Comparison of ENCODE assay signal across 11 mouse cellular contexts in the genomic region with DNA sequence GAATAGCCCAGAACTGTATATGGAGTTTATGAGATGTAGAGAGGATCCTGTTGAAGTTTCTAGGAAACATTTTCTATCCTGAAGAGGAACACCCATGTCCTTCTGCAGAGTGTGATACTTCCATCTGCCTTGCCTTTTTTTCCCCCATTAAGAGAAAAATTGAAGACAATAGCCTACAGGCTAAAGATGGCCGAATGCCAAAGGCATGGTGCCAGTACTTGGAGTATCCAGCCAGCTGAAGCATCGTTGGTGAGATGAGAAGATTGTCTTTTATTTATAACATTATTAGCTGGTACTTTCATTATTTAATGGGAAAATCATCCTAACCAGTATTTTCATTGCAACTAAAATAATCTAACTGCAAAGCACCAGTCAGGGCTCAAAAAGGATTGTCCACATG.
DNase-seq lines count a peak whose midpoint lies in the region; ATAC-seq and TF ChIP-seq lines count a peak whose summit lies in the region.
"Had no signal": no experiment of that assay in that cellular context is flagged by ENCODE, and none has a peak within 500 bp of the region (broad histone marks: within the 10 kb centered on the region; RNA-seq: fewer than 3 reads in every experiment).

No protein-coding gene starts in this region.

- H3K4me3 ChIP-seq in hindbrain, postnatal 0 days (ENCODE audit: low read length): no peak overlapping the region
- H3K4me3 ChIP-seq in hindbrain, embryonic 10.5 days: no peak overlapping the region
- H3K4me3 ChIP-seq: liver, embryonic 13.5 days had no signal

- no peak overlapping the region for H3K4me2 ChIP-seq in hindbrain, postnatal 0 days (ENCODE audit: low read depth, low read length)
- H3K4me2 ChIP-seq: liver, embryonic 13.5 days had no signal

- no peak for TF ChIP-seq CTCF in hindbrain, postnatal 0 days (IDR thresholded peaks at IDR 0.05; ENCODE audit: low read depth)

- 37% methylated on average over 2 of the region's 2 CpGs for WGBS in hindbrain, postnatal 0 days
- WGBS in hindbrain, embryonic 10.5 days: 86% methylated on average over 2 of the region's 2 CpGs

- H3K27me3 ChIP-seq in hindbrain, postnatal 0 days (ENCODE audit: insufficient read depth, low read length): no peaks in the 10 kb centered on the region
- no peaks in the 10 kb centered on the region for H3K27me3 ChIP-seq in hindbrain, embryonic 10.5 days (ENCODE audit: insufficient read depth, poor library complexity, severe bottlenecking)
- H3K27me3 ChIP-seq: liver, embryonic 13.5 days had no signal

- no peak for ATAC-seq in hindbrain, postnatal 0 days

- DNase-seq in adrenal gland, postnatal 14 days: peak; percentile 8
- no peak for DNase-seq in adrenal gland, adult 8-10 months
- DNase-seq in hindbrain, postnatal 0 days (ENCODE audit: low spot score): peak; percentile 61
- DNase-seq in hindbrain, embryonic 10.5 days (ENCODE audit: low spot score): no peak
- DNase-seq in ovary, postnatal 36 days (ENCODE audit: low spot score): peak; percentile 5
- DNase-seq in ovary, postnatal 10 days (ENCODE audit: low spot score): no peak
- peak; percentile 16 for DNase-seq in right cerebral cortex, postnatal 14 days
- DNase-seq in embryo, embryonic 10.5 days (ENCODE audit: low spot score): no peak
- DNase-seq: gastrocnemius, postnatal 25 days; liver, embryonic 13.5 days; thymus, postnatal 25 days had no signal

- H3K36me3 ChIP-seq in hindbrain, postnatal 0 days (ENCODE audit: insufficient read depth, low read length): no peaks in the 10 kb centered on the region
- H3K36me3 ChIP-seq in hindbrain, embryonic 10.5 days: no peaks in the 10 kb centered on the region
- H3K36me3 ChIP-seq: liver, embryonic 13.5 days had no signal

- no peak overlapping the region for H3K27ac ChIP-seq in hindbrain, postnatal 0 days
- no peak overlapping the region for H3K27ac ChIP-seq in hindbrain, embryonic 10.5 days
- H3K27ac ChIP-seq: liver, embryonic 13.5 days had no signal

- no peaks in the 10 kb centered on the region for H3K9me3 ChIP-seq in hindbrain, postnatal 0 days (ENCODE audit: low read length)
- H3K9me3 ChIP-seq in hindbrain, embryonic 10.5 days: no peaks in the 10 kb centered on the region
- H3K9me3 ChIP-seq: liver, embryonic 13.5 days had no signal

- no peak overlapping the region for H3K9ac ChIP-seq in hindbrain, postnatal 0 days (replicated peaks; ENCODE audit: low read length)
- H3K9ac ChIP-seq: liver, embryonic 13.5 days had no signal

- H3K4me1 ChIP-seq in hindbrain, postnatal 0 days (ENCODE audit: insufficient read depth, low read length): no peaks in the 10 kb centered on the region
- H3K4me1 ChIP-seq in hindbrain, embryonic 10.5 days (replicated peaks): no peaks in the 10 kb centered on the region
- H3K4me1 ChIP-seq: liver, embryonic 13.5 days had no signal

Comparison
In these comparisons a context has a peak if more than half of its experiments do, and no peak if none do; other contexts are left out.
1. DNase-seq: peak in adrenal gland, postnatal 14 days (single experiment), hindbrain, postnatal 0 days (single experiment), ovary, postnatal 36 days (single experiment) and right cerebral cortex, postnatal 14 days (single experiment); none in adrenal gland, adult 8-10 months (single experiment), hindbrain, embryonic 10.5 days (single experiment), ovary, postnatal 10 days (single experiment) and embryo, embryonic 10.5 days (single experiment).